Mouse (Mus musculus) kidney, adult 8-10 months (tissue): ENCODE measurements around the gene Col4a4.

ENCODE experiments used
- DNase-seq, 2 experiments: peaks; one replicate each; pipeline ENCODE4 v3.0.0; 2022

Gene Col4a4

GRCm38 (mm10) chr1:82577339-82577738 is 9.3 kb downstream of the Col4a4 start:
- no peak for DNase-seq

GRCm38 (mm10) chr1:82576182-82576581 is 10.5 kb downstream of the Col4a4 start:
- no peak for DNase-seq

- DNase-seq, result no peak
Measured at GRCm38 (mm10) chr1:82575681-82576080, 11.0 kb downstream of the Col4a4 start.

DNA sequence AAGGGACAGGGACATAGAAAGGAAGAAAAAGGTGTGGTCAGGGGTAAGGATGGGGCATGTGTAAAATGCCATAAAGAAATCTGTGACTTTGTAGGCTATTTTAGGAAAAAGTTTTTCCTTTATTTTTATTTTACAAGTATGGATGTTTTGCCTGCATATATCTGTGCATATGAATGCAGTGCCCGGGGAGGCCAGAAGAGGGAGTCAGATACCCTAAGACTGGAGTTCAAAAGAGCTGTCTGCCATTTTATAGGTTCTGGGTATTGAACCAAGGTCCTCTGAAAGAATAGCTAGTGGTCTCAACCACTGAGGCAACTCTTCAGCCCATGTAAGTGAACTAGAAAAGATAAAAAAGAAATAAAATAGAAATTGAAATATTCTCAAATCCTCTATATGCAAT is 14.9 kb downstream of the Col4a4 start:
- DNase-seq, result peak in 1 of 2 experiments; percentile 69

GRCm38 (mm10) chr1:82569405-82569804 is 17.2 kb downstream of the Col4a4 start:
- no peak for DNase-seq

DNA sequence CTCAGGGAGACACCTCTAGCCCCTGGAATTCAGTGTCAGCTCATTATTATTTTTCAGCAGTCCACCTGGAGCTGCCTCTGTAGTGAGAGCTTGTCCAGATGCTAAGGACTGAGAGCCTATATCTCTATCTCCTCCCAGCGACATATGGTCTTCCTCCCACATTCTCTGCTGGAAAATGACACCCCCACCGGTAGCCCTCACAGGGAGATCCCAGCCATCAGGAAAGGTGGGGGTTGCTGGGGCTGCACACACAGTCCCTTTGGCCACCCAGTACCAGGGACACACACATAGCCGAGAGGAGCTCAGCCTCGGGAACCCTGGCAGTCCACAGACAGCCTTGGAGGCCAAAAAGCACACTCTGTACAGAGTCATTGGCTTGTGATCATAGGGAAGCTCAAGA is 26.4 kb downstream of the Col4a4 start:
- no peak for DNase-seq

DNA sequence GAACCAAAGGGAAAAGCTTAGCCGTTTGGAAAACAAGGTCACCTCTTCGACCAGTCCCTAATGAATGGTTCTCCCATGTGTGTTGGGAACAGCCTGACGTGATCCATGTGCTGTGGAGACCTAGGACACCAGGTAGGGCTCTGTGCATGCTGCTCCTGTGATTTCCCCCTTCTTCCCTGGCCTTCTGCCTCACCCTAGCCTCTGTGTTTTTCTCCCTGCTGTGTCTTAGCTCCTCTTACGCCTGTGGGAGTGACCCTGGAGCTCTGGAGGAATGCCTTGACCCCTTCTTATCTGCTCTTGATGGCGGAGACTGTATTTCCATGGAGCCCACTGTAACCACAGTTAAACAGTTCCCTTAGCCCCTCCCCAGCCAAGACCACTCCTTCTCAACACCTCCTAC is 31.8 kb downstream of the Col4a4 start:
- no peak for DNase-seq

GRCm38 (mm10) chr1:82554443-82554850 is 32.2 kb downstream of the Col4a4 start:
- no peak for DNase-seq

GRCm38 (mm10) chr1:82545199-82545960 is 41.3 kb downstream of the Col4a4 start:
- DNase-seq, result no peak

DNA sequence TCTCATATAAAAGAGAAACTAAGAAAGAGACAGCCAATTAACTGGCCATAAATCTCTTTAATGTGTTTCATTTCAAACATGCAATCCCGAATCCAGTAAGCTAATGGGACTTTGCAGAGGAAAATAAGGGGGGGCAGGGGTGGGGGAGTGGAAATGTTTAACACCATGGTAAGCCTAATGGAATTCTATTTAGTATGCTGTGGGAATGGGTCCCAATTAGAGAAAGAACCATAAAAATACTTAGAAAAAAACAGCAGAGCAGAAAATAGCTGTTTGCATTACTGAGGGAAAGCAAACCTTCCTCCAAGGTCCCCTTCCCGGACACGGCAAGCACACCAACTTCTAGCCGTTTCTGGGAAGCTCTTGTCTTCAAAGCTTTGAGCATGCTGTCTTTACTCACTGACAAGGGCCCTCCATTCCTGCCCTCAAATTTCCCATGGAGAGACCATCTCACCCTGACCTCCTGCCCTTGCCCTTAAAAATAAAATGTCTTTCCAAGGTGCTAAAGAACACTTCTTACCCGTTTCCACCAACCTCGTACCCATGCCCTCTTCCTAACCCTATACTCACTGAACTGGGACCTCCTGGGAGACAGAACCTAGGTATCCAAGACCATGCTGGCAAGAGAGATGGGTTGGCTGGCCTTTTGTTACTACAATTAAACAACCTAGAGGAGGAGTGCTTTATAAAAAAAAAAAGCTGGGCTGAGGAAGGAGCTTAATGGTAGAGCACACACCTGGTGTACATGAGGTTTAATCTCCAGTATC is 42.0 kb downstream of the Col4a4 start:
- peak in 1 of 2 experiments; percentile 23 for DNase-seq

GRCm38 (mm10) chr1:82543934-82544333 is 42.7 kb downstream of the Col4a4 start:
- DNase-seq, result no peak

DNA sequence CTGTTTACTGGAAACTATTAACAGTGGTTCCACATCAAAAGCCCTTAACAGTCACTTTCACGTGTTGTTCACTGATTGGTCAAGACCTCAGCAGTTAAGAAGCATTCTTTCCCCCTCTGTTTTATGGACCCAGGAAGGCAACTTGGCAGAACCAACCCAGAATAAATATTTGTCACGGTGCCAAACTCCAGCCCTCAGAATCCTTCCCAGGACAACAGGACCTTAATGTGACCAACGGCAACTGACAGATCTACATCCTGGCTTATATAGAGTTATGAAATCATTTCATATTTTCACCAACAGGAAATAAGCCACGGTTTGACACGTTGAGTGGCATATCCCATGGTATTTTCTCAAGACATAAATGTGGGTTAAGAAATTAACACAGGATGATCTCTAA is 46.6 kb downstream of the Col4a4 start:
- peak in 1 of 2 experiments; percentile 24 for DNase-seq

DNA sequence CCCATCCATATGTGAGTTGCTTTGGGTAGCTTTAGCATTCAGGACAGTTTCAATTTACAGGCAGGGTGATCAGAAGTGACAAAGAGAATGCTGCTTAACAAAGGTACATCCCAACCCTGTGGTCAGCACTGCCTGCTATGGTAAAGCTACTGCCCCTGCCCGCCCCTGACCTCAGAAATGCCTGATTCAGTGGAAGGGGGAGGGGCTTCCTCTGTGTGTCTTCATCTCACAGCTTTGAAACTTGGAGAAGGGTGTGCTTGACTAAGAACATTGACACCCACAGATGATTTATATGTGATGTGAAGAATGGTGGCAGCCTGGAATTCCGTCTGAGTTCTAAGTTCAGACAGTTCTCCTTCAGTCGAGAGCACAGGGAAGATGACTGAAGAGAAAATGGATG is 48.8 kb downstream of the Col4a4 start:
- DNase-seq, result no peak

- DNase-seq, result no peak
Measured at GRCm38 (mm10) chr1:82536515-82537174, 50.0 kb downstream of the Col4a4 start.

DNA sequence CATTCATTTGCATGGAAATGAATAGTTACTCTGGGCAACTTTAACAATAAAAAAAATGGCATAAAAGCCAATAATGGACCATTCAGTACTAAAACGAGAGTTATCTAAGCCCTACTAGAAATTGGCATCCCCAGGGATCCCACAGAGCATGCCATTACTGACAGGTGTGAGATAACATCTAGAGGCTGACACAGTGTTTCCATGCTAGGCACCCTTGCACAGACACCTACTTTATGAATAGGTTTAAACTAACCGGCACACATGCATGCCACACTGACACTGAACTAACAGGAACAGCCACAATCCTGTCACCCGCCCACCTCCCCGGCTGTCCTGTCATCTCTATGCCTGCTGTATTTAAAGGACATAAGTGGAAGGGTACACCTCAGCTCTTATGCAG is 58.7 kb downstream of the Col4a4 start:
- no peak for DNase-seq

GRCm38 (mm10) chr1:82491954-82492353 is 94.7 kb downstream of the Col4a4 start:
- no peak for DNase-seq

DNA sequence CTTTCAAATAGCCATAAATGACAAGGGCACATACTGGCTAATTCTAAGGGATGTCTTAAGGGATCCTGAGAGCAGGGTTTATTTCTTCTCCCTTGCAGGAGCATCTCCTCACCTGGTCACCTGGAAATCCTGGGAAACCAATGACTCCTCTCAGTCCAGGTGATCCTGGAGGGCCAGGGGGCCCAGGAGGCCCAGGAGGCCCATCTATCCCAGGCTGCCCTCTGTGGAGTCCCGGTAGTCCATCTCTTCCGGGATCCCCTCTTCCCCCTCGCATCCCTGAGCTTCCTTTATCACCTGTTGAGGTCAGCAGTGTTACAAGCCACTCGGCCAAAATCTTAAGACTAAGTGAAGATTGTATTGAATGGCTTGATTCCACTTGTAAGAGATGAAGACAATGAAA is 100.3 kb downstream of the Col4a4 start:
- DNase-seq, result no peak

- DNase-seq, result no peak
Measured at GRCm38 (mm10) chr1:82482371-82482770, 104.3 kb downstream of the Col4a4 start.

GRCm38 (mm10) chr1:82479696-82480487 is 106.8 kb downstream of the Col4a4 start:
- DNase-seq, result no peak

GRCm38 (mm10) chr1:82476746-82477145 is 109.9 kb downstream of the Col4a4 start:
- DNase-seq, result peak in 1 of 2 experiments; percentile 18

DNA sequence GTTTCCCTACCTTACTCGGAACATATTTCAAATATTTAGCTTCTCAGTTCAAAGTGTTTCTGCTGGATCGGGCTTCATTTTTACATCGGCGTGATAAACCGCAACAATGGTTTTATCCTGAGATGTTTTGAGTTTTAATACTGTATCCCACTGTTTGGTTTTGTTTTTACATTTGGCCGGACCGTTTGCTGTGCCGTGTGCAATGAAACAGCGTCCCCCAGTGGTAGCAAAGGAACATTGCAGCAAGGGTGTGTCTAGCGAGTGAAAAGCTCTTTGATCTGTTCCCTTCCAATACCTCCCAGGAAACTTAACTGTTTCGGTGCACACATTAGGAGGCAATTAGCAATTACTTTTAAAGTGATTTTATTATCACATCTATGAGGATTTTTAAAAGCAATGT is 110.4 kb downstream of the Col4a4 start:
- DNase-seq, result no peak

- no peak for DNase-seq
Measured at GRCm38 (mm10) chr1:82475821-82476220, 110.8 kb downstream of the Col4a4 start.

- DNase-seq, result no peak
Measured at GRCm38 (mm10) chr1:82475254-82475653, 111.4 kb downstream of the Col4a4 start.
